Mouse (Mus musculus) heart, adult 2 months (tissue): ENCODE measurements at regions not wholly inside any gene's neighbourhood (a gene's known extent, or its start where the extent isn't known, plus 50 kb on each side); places are given as distances from the start of the nearest gene placed in this dataset.

ENCODE experiments used
- DNase-seq, 2 experiments: peaks; one replicate each; pipeline ENCODE4 v3.0.0; 2021
- H3K27ac ChIP-seq: fragments of 200-600 bp; 2 replicates; pipeline ENCODE4 v1.8.1; 2022
- H3K27me3 ChIP-seq: fragments of 200-500 bp; 2 replicates; pipeline ENCODE4 v1.6.1; 2012; ENCODE audit warnings: mild to moderate bottlenecking, low read length, inconsistent platforms, mixed read lengths; ENCODE audit not compliant: control insufficient read depth, insufficient read depth
- H3K36me3 ChIP-seq: fragments of 200-500 bp; 2 replicates; pipeline ENCODE4 v1.6.1; 2012; ENCODE audit warnings: low read length, inconsistent platforms; ENCODE audit not compliant: control insufficient read depth, insufficient read depth
- H3K4me1 ChIP-seq: fragments of 200-500 bp; 2 replicates; pipeline ENCODE4 v1.6.1; 2011; ENCODE audit warnings: low read length; ENCODE audit not compliant: control insufficient read depth, insufficient read depth
- H3K4me3 ChIP-seq: fragments of 200-600 bp; 2 replicates; pipeline ENCODE4 v1.8.1; 2022
- H3K79me2 ChIP-seq: fragments of 200-500 bp; replicated peaks from 2 replicates; pipeline ENCODE4 v1.6.1; 2012; ENCODE audit warnings: mild to moderate bottlenecking, inconsistent platforms, low read length, moderate library complexity, mixed read lengths; ENCODE audit not compliant: control insufficient read depth, insufficient read depth
- H3K9ac ChIP-seq: fragments of 200-500 bp; 2 replicates; pipeline ENCODE4 v1.6.1; 2012; ENCODE audit warnings: low read depth, mild to moderate bottlenecking, control low read depth, inconsistent platforms, low read length, mixed read lengths
- CTCF ChIP-seq: fragments of 200-600 bp; IDR thresholded peaks from 2 replicates; pipeline ENCODE4 v1.8.1; 2022; ENCODE audit warnings: antibody characterized with exemption, mild to moderate bottlenecking, moderate library complexity
- EP300 ChIP-seq: fragments of 200-500 bp; IDR thresholded peaks from 2 replicates; pipeline ENCODE4 v1.6.1; 2011; ENCODE audit warnings: low read depth, low read length, control low read depth; ENCODE audit not compliant: insufficient read depth
- POLR2A ChIP-seq: fragments of 200-500 bp; IDR thresholded peaks from 2 replicates; pipeline ENCODE4 v1.6.1; 2011; ENCODE audit warnings: mild to moderate bottlenecking, low read depth, low read length, control low read depth; ENCODE audit not compliant: insufficient read depth
- WGBS: fragments of 180-500 bp; shearing (Covaris S2); methylation state at CpG from one replicate; pipeline ENCODE4 v1.1.7; 2018; 5-methylcytosine and 5-hydroxymethylcytosine counted together
- intact Hi-C: fragments of 180-260 bp; cut with DNase I; formaldehyde crosslinking; loops from one replicate; pipeline ENCODE4 v1.15.1; 2025

DNA sequence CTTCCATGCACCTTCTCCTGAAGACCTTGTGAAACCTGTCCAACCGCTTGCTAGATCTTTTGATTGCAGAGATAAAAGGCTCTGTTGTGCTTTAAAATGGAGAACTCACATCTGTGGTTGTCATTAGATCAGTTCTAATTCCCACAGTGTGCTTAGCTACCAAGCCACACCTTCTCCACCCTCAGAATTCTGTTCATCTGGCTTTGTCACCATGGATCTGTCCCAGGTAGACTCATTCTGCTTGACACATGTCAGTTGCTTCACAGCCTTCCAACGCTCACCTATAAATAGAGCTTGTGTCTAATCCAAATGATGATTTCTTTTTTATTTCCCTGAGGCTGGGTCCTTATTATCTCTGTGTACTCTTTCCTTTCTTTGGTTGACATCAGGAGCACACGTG lies 325.7 kb upstream of the Emcn start:
- Histone ChIP-seq H3K27ac (no peak overlapping the region), H3K79me2 (no peaks in the 10 kb centered on the region), H3K9ac (no peak overlapping the region), H3K27me3 (no peaks in the 10 kb centered on the region), H3K36me3 (no peaks in the 10 kb centered on the region), H3K4me3 (no peak overlapping the region), H3K4me1 (no peaks in the 10 kb centered on the region)
- TF ChIP-seq CTCF (no peak), POLR2A (no peak), EP300 (no peak)
- no peak for DNase-seq
- WGBS = 84% methylated on average over 3 of the region's 3 CpGs
- intact Hi-C loops = no loop called here

DNA sequence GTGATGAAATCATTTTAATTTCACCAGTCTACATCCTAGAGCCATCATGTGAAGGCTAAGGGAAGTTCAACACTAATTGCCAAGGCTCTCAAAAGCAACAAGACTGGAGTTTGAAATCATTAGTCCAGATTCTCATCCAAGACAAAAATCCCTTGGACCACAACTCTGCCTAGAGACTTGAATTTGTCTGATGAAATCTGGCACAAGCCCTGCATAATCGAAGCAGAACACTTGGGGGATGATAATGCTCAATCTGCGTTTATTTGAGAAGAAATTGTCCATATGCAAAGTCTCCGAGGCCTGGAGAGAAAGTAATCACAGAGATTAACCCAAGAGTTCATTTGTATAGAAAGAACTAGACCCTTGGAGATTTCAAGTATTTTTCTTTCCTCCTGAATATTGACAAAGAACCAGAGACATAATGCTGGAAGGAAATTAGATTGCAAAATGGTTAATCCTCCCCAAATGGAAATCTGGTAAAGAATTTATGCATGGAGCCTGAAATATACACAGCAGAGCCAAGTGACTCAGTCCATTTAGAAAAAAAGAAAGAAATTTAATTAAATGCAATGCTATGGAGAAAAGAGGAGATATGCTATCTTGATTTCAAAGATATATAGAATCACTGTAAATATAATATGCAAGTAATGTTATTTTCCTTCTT lies 320.8 kb upstream of the Emcn start:
- 51% methylated on average over 3 of the region's 3 CpGs for WGBS
- H3K36me3 ChIP-seq = no peaks in the 10 kb centered on the region
- no peak overlapping the region for H3K4me3 ChIP-seq
- H3K79me2 ChIP-seq = no peaks in the 10 kb centered on the region
- no peak overlapping the region for H3K9ac ChIP-seq
- no peak overlapping the region for H3K27ac ChIP-seq
- DNase-seq = no peak
- H3K27me3 ChIP-seq = no peaks in the 10 kb centered on the region
- TF ChIP-seq POLR2A (no peak), CTCF (no peak), EP300 (no peak)
- intact Hi-C loops = no loop called here
- H3K4me1 ChIP-seq = no peaks in the 10 kb centered on the region

DNA sequence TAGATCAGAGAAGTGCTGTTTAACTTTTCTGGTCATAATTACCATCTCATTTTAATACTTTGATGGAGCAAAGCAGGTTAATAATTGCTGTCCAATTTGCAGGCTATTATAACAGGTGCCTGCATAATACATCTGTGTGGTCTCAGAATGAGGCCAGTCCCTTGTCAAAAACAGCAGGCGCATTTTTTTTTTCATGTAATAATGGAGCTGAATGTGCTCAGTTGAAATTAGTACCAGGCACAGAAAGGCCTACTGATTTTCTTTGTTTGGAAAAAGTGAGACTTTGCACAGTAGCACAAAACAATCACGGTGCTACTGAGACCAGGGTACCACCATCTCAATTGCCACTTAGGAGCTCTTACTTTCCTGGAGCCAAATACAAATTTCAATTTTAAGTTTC lies 311.3 kb upstream of the Emcn start:
- H3K4me3 ChIP-seq = no peak overlapping the region
- no peaks in the 10 kb centered on the region for H3K36me3 ChIP-seq
- H3K27ac ChIP-seq = no peak overlapping the region
- no peaks in the 10 kb centered on the region for H3K79me2 ChIP-seq
- no peak overlapping the region for H3K9ac ChIP-seq
- H3K27me3 ChIP-seq = no peaks in the 10 kb centered on the region
- TF ChIP-seq POLR2A (no peak), EP300 (no peak), CTCF (no peak)
- no peak for DNase-seq
- 90% methylated on average over 2 of the region's 2 CpGs for WGBS
- intact Hi-C loops = no loop called here
- no peaks in the 10 kb centered on the region for H3K4me1 ChIP-seq

DNA sequence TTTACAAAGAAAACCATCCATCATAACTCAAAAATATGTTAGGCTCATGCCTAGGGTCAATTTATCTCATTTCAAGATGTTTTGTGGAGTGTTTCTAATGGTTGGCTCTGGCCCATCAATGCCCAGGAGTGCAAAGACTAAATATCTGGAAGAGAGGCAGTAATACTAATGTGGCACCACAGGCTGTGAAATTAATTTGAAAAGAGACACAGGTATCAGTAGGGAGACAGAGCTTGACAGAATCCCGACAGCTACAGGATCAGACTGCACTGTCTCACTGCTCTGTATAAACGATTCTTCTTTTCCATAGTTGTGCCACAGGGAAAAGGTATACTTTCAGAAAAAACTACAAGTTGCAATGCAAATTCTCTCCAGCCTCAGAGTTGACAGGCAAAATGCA lies 308.1 kb upstream of the Emcn start:
- intact Hi-C loops = no loop called here
- Histone ChIP-seq H3K79me2 (no peaks in the 10 kb centered on the region), H3K27ac (no peak overlapping the region), H3K36me3 (no peaks in the 10 kb centered on the region), H3K4me1 (no peaks in the 10 kb centered on the region), H3K9ac (no peak overlapping the region), H3K27me3 (no peaks in the 10 kb centered on the region), H3K4me3 (no peak overlapping the region)
- TF ChIP-seq EP300 = no peak
- no peak for TF ChIP-seq POLR2A
- no peak for TF ChIP-seq CTCF
- WGBS = 78% methylated on average over 2 of the region's 2 CpGs
- DNase-seq = no peak

DNA sequence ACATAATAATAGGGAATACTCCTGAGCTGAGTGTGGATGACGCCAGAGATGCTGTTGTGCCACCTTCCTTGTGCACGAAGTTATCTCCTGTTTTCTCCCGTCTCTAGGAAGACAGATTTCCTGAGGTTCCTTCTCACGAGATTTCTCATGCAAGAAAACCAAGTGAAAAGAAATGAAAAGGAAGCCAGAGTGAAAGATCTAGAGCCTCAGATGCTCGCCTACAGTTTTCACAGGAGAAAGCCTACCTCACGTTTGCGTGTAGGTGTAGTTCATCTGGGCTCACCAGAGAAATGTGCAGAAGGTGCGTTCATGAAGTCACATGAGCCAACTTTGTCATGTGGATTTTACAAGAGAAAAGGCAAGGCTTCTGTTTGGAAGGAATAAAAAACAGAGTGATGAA lies 301.2 kb upstream of the Emcn start:
- intact Hi-C loops = no loop called here
- no peak for DNase-seq
- no peak overlapping the region for H3K27ac ChIP-seq

DNA sequence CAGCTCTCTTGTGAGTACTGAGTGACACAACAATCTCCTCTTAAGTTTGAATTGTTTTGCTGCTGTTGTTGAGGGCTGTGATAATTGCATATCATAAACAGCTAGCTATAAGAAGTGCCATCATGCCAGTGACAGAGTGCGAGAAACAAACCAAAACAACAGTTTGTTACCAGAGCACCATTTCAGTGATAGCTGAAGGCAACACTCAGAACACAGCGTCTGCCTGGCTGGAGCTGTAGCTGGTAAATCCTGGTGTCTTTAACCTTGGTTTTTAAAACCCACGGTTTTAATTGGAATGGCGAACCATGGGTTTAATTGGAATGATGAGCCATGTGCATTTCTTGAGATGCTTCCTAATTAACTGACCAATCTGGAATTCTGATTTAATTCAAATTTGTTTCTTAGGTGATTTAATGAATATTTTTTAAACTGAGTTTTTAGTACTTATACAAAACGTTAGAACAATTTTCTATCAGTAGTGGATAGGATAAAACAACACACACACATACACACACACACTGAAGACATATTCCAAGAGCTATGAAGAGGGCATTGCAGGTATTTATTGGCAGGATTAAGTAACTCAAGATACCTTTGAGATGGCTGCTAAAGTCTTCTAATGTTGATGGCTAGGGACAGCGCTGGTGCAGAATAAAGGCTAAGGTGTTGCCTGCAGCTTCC lies 284.2 kb upstream of the Emcn start:
- no peak for DNase-seq
- TF ChIP-seq CTCF (no peak), EP300 (no peak), POLR2A (no peak)
- Histone ChIP-seq H3K27me3 (no peaks in the 10 kb centered on the region), H3K27ac (no peak overlapping the region), H3K4me1 (no peaks in the 10 kb centered on the region), H3K79me2 (no peaks in the 10 kb centered on the region), H3K4me3 (no peak overlapping the region), H3K36me3 (no peaks in the 10 kb centered on the region), H3K9ac (no peak overlapping the region)
- intact Hi-C loops = no loop called here
- WGBS = 86% methylated on average over 6 of the region's 6 CpGs

More for the DNA sequence above, 301.2 kb upstream of the Emcn start:
- TF ChIP-seq EP300 = no peak
- TF ChIP-seq POLR2A = no peak
- TF ChIP-seq CTCF = no peak
- Histone ChIP-seq H3K4me1 (no peaks in the 10 kb centered on the region), H3K4me3 (no peak overlapping the region), H3K36me3 (no peaks in the 10 kb centered on the region), H3K27me3 (no peaks in the 10 kb centered on the region), H3K9ac (no peak overlapping the region), H3K79me2 (no peaks in the 10 kb centered on the region)
- 63% methylated on average over 8 of the region's 8 CpGs for WGBS
